Mouse (Mus musculus) gastrocnemius, postnatal 10 days (tissue): ENCODE results near the gene Fam205a3. TPM values are rescaled to one million over a fixed set of nuclear protein-coding genes. Genes with fewer than 3 reads are reported as not detected.
"Not testable (repeated sequence)": the region's sequence is repeated elsewhere in the genome, so short reads cannot be mapped to it uniquely, and the experiment has no call there.

Experiments
- DNase-seq: peaks from one replicate; pipeline ENCODE4 v3.0.0; 2021; ENCODE audit warnings: mixed read lengths
- long read RNA-seq, 2 experiments: library from polyadenylated mRNA; stranded (forward); transcript quantifications; one replicate each; pipeline ENCODE4 v2.0.0; 2021
- total RNA-seq, 2 experiments: library from RNA; stranded (reverse); gene quantifications; 2 replicates each; pipeline ENCODE4 v1.2.3; 2021

The Fam205a3 gene
- not detected for total RNA-seq
- long read RNA-seq, experiment 1, result 0 reads
- long read RNA-seq, experiment 2, result 0 reads

DNA sequence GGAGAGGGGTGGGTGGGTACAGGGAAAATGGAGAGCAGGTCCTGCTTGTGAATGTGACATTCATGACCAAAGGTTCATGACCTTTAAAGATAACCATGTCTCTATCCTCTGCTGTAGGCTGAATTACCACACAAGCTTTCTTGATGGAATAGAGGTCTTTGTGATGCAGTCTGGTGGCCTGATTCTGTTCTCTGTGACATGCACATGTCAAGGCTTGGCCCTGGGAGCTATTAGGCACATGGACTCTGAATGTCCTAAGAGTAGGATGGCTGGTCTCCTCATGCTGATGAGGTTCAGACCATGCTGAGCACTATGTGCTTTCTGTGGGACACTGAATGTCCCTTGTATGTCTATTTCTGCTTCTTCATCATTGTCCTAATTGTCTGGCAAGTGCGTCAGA lies at the start of gene Fam205a3:
Gene Fam205a3 (plus strand): TSS at position 301 of the 400 bp plus-strand sequence.
- DNase-seq, result not testable (repeated sequence)

DNA sequence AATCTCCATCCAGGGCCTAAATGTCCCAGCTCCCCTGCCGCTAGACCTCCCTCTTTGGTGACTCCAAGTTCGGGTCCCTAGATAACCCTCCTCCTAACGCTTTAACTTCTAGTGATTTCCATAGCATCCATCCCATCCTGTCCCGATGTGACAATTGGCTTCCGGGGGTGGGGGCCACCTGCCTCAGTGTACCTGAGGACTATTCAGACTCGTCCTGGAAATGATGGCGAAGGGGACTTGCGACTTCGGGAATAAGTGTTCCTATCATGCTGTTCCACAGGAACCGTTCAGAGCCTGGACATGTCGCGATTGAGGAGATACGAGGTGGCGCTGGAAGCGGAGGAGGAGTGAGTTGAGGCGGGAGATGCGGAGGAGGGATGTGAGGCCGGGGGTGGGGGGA lies 24.2 kb upstream of the Fam205a3 start, which contains the start of gene Gm21953:
Gene Gm21953 (plus strand): TSS at position 301 of the 400 bp plus-strand sequence.
- not testable (repeated sequence) for DNase-seq

Other genes with a start within 250 kb of the Fam205a3 start
- gene Gm3893, start 227.1 kb upstream of the Fam205a3 start, total RNA-seq, result not detected
- gene Gm13304, start 203.5 kb upstream of the Fam205a3 start, total RNA-seq, result 1 to 10 TPM; 7.2 to 8.4 TPM
- gene Gm13306, start 164.9 kb upstream of the Fam205a3 start, total RNA-seq, result 1 to 10 TPM; 1.6 to 2.0 TPM
- 1 to 10 TPM in 1 of 2 experiments, not detected in 1; 2.1 TPM for gene Gm13305, start 149.7 kb upstream of the Fam205a3 start, total RNA-seq
- gene Gm10600, start 77.7 kb upstream of the Fam205a3 start, total RNA-seq, result under 1 TPM; 0.41 to 0.66 TPM
- not detected for gene Ccl21b, start 62.6 kb upstream of the Fam205a3 start, total RNA-seq
- not detected for gene Gm21953, start 24.1 kb upstream of the Fam205a3 start, total RNA-seq
- not detected for gene Gm21586, start 121.0 kb downstream of the Fam205a3 start, total RNA-seq
- under 1 TPM in 1 of 2 experiments, not detected in 1; 0.14 TPM for gene Gm2163, start 148.4 kb downstream of the Fam205a3 start, total RNA-seq
- not detected for gene Fam205a2, start 209.8 kb downstream of the Fam205a3 start, total RNA-seq